Mouse (Mus musculus) liver, postnatal 0 days (tissue): ENCODE measurements around the gene Ankmy1.

Source experiments
- CTCF ChIP-seq: sonication (generic); IDR thresholded peaks from 2 replicates; pipeline ENCODE4 v1.5.1; 2016; ENCODE audit warnings: antibody characterized with exemption, low read depth
- EP300 ChIP-seq: IDR thresholded peaks from 2 replicates; pipeline ENCODE4 v1.6.1; 2016; ENCODE audit warnings: antibody characterized with exemption, low read depth, mild to moderate bottlenecking

DNA sequence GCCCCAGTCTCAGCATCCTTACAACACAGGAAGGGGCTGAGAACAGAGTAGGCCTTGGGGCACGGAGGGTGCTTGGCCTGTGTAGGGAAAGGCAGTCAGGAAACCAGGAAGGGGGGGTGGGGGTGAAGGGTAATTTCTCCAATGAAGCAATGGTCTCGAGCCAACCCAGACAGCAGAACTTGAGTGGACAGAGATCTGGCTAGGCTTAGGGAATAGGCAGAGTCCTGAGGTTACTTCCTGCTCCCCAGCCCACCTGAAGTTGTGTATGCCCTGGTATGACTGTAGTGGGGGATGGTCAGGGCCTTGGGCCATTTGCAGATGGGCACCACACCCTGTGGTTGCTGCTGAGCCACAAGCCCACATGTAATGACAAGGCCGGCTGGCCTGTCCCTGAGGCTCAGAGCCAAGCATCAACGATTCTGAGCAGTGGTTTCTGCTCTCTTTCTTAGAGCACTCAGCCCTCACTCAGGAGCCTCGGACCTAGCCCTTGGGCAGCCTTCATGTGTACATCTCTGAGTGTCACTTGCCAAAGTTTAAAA, 86.9 kb downstream of the Ankmy1 start:
- TF ChIP-seq CTCF (no peak), EP300 (no peak)
